Mouse (Mus musculus): ENCODE measurements at regions not wholly inside any gene's neighbourhood (a gene's known extent, or its start where the extent isn't known, plus 50 kb on each side); places are given as distances from the start of the nearest gene placed in this dataset.

- TF ChIP-seq CTCF (IDR thresholded peaks at IDR 0.05; ENCODE audit: borderline replicate concordance, insufficient read depth, low read depth, low read length) = no peak
- no peak for TF ChIP-seq POLR2A (IDR thresholded peaks at IDR 0.05; ENCODE audit: borderline replicate concordance, insufficient read depth, low read length)
Measured at GRCm38 (mm10) chr8:32958331-32958730, 470.2 kb upstream of the 5930422O12Rik start.
